Mouse (Mus musculus): ENCODE results near the gene Gm7145. TPM values are rescaled to one million over a fixed set of nuclear protein-coding genes. Genes with fewer than 3 reads are reported as not detected.
"Not testable (repeated sequence)": the region's sequence is repeated elsewhere in the genome, so short reads cannot be mapped to it uniquely, and the experiment has no call there.

Gene Gm7145
- not detected in 2 replicates for total RNA-seq (2012; rRNA removed)

- Histone ChIP-seq H3K9me3 (ENCODE audit: control insufficient read depth, insufficient read depth, low read depth, low read length) (no peaks in the 10 kb centered on the region), H3K9ac (ENCODE audit: insufficient read depth, low read depth, low read length, poor library complexity, severe bottlenecking) (no peak within 1 kb of the TSS), H3K4me3 (ENCODE audit: insufficient read depth in 1 of 2, low read depth in 1 of 2, low read length in 2 of 2, poor library complexity in 1 of 2, severe bottlenecking in 1 of 2) (no peak within 1 kb of the TSS), H3K4me1 (ENCODE audit: control insufficient read depth in 2 of 2, insufficient read depth in 2 of 2, low read length in 2 of 2, poor library complexity in 1 of 2) (no peaks in the 10 kb centered on the region), H3K27ac (ENCODE audit: insufficient read depth, low read depth, low read length, poor library complexity, severe bottlenecking) (no peak within 1 kb of the TSS), H3K36me3 (ENCODE audit: control insufficient read depth, insufficient read depth, low read length, poor library complexity, severe bottlenecking) (no peaks in the 10 kb centered on the region)
- TF ChIP-seq HCFC1 (IDR thresholded peaks at IDR 0.05; ENCODE audit: borderline replicate concordance, insufficient read depth, low read length) (no peak), ZC3H11A (IDR thresholded peaks at IDR 0.05; ENCODE audit: borderline replicate concordance, low read depth, low read length) (no peak), ZNF384 (IDR thresholded peaks at IDR 0.05; ENCODE audit: low read depth, low read length) (no peak)
- no peak for DNase-seq (ENCODE audit: low read depth, low spot score)
- in situ Hi-C loops (cut with MboI; ENCODE audit: low sequenced_read_pairs in 2 of 2, unreplicated experiment in 2 of 2) = no loop called here
These were observed at the start of gene Gm7145 for GRCm38 (mm10) chr1:117965639-117966038. TSS of gene Gm7145 (plus strand) at chr1:117965939.

GRCm38 (mm10) chr1:117927715-117928114 lies 38.0 kb upstream of the Gm7145 start, which contains the start of gene Gm28168:
TSS of gene Gm28168 (plus strand) at chr1:117928015.
- H3K36me3 ChIP-seq (ENCODE audit: control insufficient read depth, insufficient read depth, low read length, poor library complexity, severe bottlenecking); in situ Hi-C loops (cut with MboI; ENCODE audit: low sequenced_read_pairs in 2 of 2, unreplicated experiment in 2 of 2); H3K9me3 ChIP-seq (ENCODE audit: control insufficient read depth, insufficient read depth, low read depth, low read length); H3K9ac ChIP-seq (ENCODE audit: insufficient read depth, low read depth, low read length, poor library complexity, severe bottlenecking); DNase-seq (ENCODE audit: low read depth, low spot score); H3K4me1 ChIP-seq (ENCODE audit: control insufficient read depth in 2 of 2, insufficient read depth in 2 of 2, low read length in 2 of 2, poor library complexity in 1 of 2); H3K27ac ChIP-seq (ENCODE audit: insufficient read depth, low read depth, low read length, poor library complexity, severe bottlenecking); H3K4me3 ChIP-seq (ENCODE audit: insufficient read depth in 1 of 2, low read depth in 1 of 2, low read length in 2 of 2, poor library complexity in 1 of 2, severe bottlenecking in 1 of 2): not testable (repeated sequence)

- H3K4me3 ChIP-seq (ENCODE audit: insufficient read depth in 1 of 2, low read depth in 1 of 2, low read length in 2 of 2, poor library complexity in 1 of 2, severe bottlenecking in 1 of 2); H3K9me3 ChIP-seq (ENCODE audit: control insufficient read depth, insufficient read depth, low read depth, low read length); H3K27ac ChIP-seq (ENCODE audit: insufficient read depth, low read depth, low read length, poor library complexity, severe bottlenecking); H3K4me1 ChIP-seq (ENCODE audit: control insufficient read depth in 2 of 2, insufficient read depth in 2 of 2, low read length in 2 of 2, poor library complexity in 1 of 2); H3K9ac ChIP-seq (ENCODE audit: insufficient read depth, low read depth, low read length, poor library complexity, severe bottlenecking); H3K36me3 ChIP-seq (ENCODE audit: control insufficient read depth, insufficient read depth, low read length, poor library complexity, severe bottlenecking); in situ Hi-C loops (cut with MboI; ENCODE audit: low sequenced_read_pairs in 2 of 2, unreplicated experiment in 2 of 2): not testable (repeated sequence)
- peak; percentile 31 for DNase-seq (ENCODE audit: low read depth, low spot score)
These were observed 38.1 kb downstream of the Gm7145 start for GRCm38 (mm10) chr1:118003876-118004275.

DNA sequence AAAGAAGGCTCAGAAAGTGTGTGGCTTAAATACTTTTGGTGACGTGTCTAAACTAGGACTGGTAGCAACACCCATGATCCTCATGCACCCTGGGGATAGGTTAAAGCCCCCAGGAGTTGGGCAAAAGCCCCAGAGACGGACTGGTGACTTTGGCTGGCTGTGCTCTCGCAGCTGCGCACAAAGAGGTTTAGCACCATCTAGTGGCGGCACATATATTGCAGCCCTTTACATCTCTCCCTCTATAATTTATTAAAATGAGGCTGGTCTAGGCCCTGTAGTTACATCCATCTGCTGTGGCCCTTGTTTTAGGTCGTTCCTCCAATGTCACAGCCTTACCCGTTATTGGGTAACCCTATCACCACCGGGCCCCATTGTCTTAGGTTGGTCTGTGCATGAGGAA lies 47.0 kb downstream of the Gm7145 start:
- in situ Hi-C loops (cut with MboI; ENCODE audit: low sequenced_read_pairs in 2 of 2, unreplicated experiment in 2 of 2); H3K4me1 ChIP-seq (ENCODE audit: control insufficient read depth in 2 of 2, insufficient read depth in 2 of 2, low read length in 2 of 2, poor library complexity in 1 of 2); H3K27ac ChIP-seq (ENCODE audit: insufficient read depth, low read depth, low read length, poor library complexity, severe bottlenecking); H3K4me3 ChIP-seq (ENCODE audit: insufficient read depth in 1 of 2, low read depth in 1 of 2, low read length in 2 of 2, poor library complexity in 1 of 2, severe bottlenecking in 1 of 2); H3K36me3 ChIP-seq (ENCODE audit: control insufficient read depth, insufficient read depth, low read length, poor library complexity, severe bottlenecking); H3K9me3 ChIP-seq (ENCODE audit: control insufficient read depth, insufficient read depth, low read depth, low read length); H3K9ac ChIP-seq (ENCODE audit: insufficient read depth, low read depth, low read length, poor library complexity, severe bottlenecking): not testable (repeated sequence)
- peak; percentile 6 for DNase-seq (ENCODE audit: low read depth, low spot score)

Other genes starting within 250 kb of the Gm7145 start
- gene B020011L13Rik, start 184.8 kb upstream of the Gm7145 start, total RNA-seq (2012; rRNA removed) = not detected in 2 replicates
- gene Gm28360, start 135.9 kb upstream of the Gm7145 start, total RNA-seq (2012; rRNA removed) = not detected in 2 replicates
- gene Gm28168, start 37.9 kb upstream of the Gm7145 start, total RNA-seq (2012; rRNA removed) = not detected in 2 replicates
- 0.05 and 0.18 TPM in 2 replicates for gene Gm29106, start 210.6 kb downstream of the Gm7145 start, total RNA-seq (2012; rRNA removed)